Comparison of ENCODE assay signal across 8 mouse cellular contexts in the genomic region with DNA sequence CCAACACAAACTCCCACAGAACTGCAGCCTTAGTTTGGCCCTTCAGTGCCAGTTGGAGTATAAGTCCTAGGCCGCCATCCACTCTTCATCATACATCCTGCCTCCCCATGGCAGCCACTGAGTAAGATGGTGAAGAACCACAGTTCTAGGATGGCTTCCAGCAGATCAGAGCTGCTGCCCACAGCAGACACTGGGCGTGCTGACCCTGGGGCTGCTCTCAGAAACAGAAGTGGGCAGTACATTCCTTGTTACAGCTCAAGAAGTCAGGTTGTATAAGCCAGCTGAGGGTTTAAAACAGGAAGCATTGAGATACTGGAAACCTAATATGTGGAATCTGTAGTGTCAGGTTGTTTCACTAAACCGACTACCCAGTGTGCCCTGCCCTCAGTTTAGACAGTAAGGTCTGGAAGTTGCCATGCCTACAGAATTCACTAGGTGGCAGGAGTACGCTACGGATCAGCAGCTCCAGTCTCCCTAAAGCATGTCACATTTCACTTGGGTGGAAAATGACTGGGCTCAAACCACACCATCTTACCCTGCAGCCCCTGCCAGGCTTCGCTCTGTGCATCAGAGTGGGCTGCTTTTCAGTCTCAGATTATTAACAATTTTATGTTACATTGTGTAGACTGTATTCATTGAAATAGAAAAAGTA. TPM values are rescaled to one million over a fixed set of nuclear protein-coding genes. Genes with fewer than 3 reads are reported as not detected.
A peak's percentile ranks its signal among the peaks of the same experiment; 100 is the strongest.
DNase-seq lines count a peak whose midpoint lies in the region; ATAC-seq and TF ChIP-seq lines count a peak whose summit lies in the region.

No protein-coding gene starts in this region.

- no peak overlapping the region for H3ac ChIP-seq in C2C12 (ENCODE audit: control insufficient read depth, insufficient read length, low read depth)

- no peaks in the 10 kb centered on the region for H3K9me3 ChIP-seq in embryonic facial prominence, embryonic 12.5 days
- H3K9me3 ChIP-seq in heart, embryonic 14.5 days (ENCODE audit: control insufficient read depth, low read length): no peaks in the 10 kb centered on the region
- no peaks in the 10 kb centered on the region for H3K9me3 ChIP-seq in liver, embryonic 14.5 days (ENCODE audit: control insufficient read depth, low read length)
- no peaks in the 10 kb centered on the region for H3K9me3 ChIP-seq in neural tube, embryonic 13.5 days

- ATAC-seq in embryonic facial prominence, embryonic 12.5 days (ENCODE audit: insufficient number of reproducible peaks, insufficient read depth, low FRiP score, low TSS enrichment): peak; percentile 73
- ATAC-seq in heart, embryonic 14.5 days (ENCODE audit: insufficient number of reproducible peaks, insufficient read depth, low FRiP score, low read depth): peak; percentile 54
- ATAC-seq in liver, embryonic 14.5 days (ENCODE audit: insufficient read depth): peak; percentile 52; the same call in 1 of the 2 replicates
- ATAC-seq in neural tube, embryonic 13.5 days (ENCODE audit: low read depth): peak; percentile 82

- 47% methylated on average over 6 of the region's 6 CpGs for WGBS in embryonic facial prominence, embryonic 12.5 days
- WGBS in heart, embryonic 14.5 days: 44% methylated on average over 6 of the region's 6 CpGs
- 53% methylated on average over 6 of the region's 6 CpGs for WGBS in liver, embryonic 14.5 days (ENCODE audit: insufficient replicate concordance)
- WGBS in neural tube, embryonic 13.5 days: 53% methylated on average over 6 of the region's 6 CpGs

- no peak overlapping the region for H3K4me3 ChIP-seq in C2C12 (ENCODE audit: insufficient read depth, poor library complexity, severe bottlenecking)
- no peak overlapping the region for H3K4me3 ChIP-seq in embryonic facial prominence, embryonic 12.5 days
- no peak overlapping the region for H3K4me3 ChIP-seq in heart, embryonic 14.5 days (ENCODE audit: control insufficient read depth in 1 of 2, insufficient read depth in 1 of 2, low read depth in 1 of 2, low read length in 2 of 2)
- no peak overlapping the region for H3K4me3 ChIP-seq in liver, embryonic 14.5 days (ENCODE audit: insufficient read depth in 1 of 2, low read depth in 2 of 2, low read length in 2 of 2)
- H3K4me3 ChIP-seq in neural tube, embryonic 13.5 days: no peak overlapping the region

- H3K36me3 ChIP-seq in C2C12 (ENCODE audit: control insufficient read depth, insufficient read depth): peaks cover 73% of the 10 kb centered on the region
- peaks cover 88% of the 10 kb centered on the region for H3K36me3 ChIP-seq in embryonic facial prominence, embryonic 12.5 days
- peaks cover 96% of the 10 kb centered on the region for H3K36me3 ChIP-seq in heart, embryonic 14.5 days (ENCODE audit: control insufficient read depth, insufficient read depth, low read length)
- peaks cover 30% of the 10 kb centered on the region for H3K36me3 ChIP-seq in liver, embryonic 14.5 days (replicated peaks; ENCODE audit: control insufficient read depth, insufficient read depth, low read depth)
- peaks cover 89% of the 10 kb centered on the region for H3K36me3 ChIP-seq in neural tube, embryonic 13.5 days

- no peaks in the 10 kb centered on the region for H3K27me3 ChIP-seq in C2C12 (ENCODE audit: control insufficient read depth, insufficient read depth, insufficient read length)
- H3K27me3 ChIP-seq in embryonic facial prominence, embryonic 12.5 days: no peaks in the 10 kb centered on the region
- no peaks in the 10 kb centered on the region for H3K27me3 ChIP-seq in heart, embryonic 14.5 days (ENCODE audit: control insufficient read depth, insufficient read depth, low read length)
- no peaks in the 10 kb centered on the region for H3K27me3 ChIP-seq in liver, embryonic 14.5 days (ENCODE audit: control insufficient read depth, insufficient read depth, low read length)
- H3K27me3 ChIP-seq in neural tube, embryonic 13.5 days: no peaks in the 10 kb centered on the region

- no peaks in the 10 kb centered on the region for H3K4me1 ChIP-seq in embryonic facial prominence, embryonic 12.5 days
- H3K4me1 ChIP-seq in heart, embryonic 14.5 days (ENCODE audit: control insufficient read depth in 2 of 2, insufficient read depth in 2 of 2, low read length in 2 of 2): no peaks in the 10 kb centered on the region
- H3K4me1 ChIP-seq in liver, embryonic 14.5 days (replicated peaks; ENCODE audit: control insufficient read depth in 2 of 2, insufficient read depth in 2 of 2, low read length in 1 of 2): no peaks in the 10 kb centered on the region
- H3K4me1 ChIP-seq in neural tube, embryonic 13.5 days (replicated peaks): no peaks in the 10 kb centered on the region

- TF ChIP-seq EP300 in liver, embryonic 14.5 days (IDR thresholded peaks at IDR 0.05; ENCODE audit: low read depth): no peak

- no peak overlapping the region for H3K9ac ChIP-seq in embryonic facial prominence, embryonic 12.5 days
- no peak overlapping the region for H3K9ac ChIP-seq in heart, embryonic 14.5 days (ENCODE audit: low read length)
- H3K9ac ChIP-seq in liver, embryonic 14.5 days (replicated peaks): no peak overlapping the region
- no peak overlapping the region for H3K9ac ChIP-seq in neural tube, embryonic 13.5 days

- no peaks in the 10 kb centered on the region for H3K79me2 ChIP-seq in C2C12 (ENCODE audit: control insufficient read depth, insufficient read depth)

- peak; percentile 79 for DNase-seq in adrenal gland, postnatal 14 days
- DNase-seq in kidney, postnatal 14 days: peak; percentile 80
- peak in 2 of 3 experiments; percentile 24 to 36 for DNase-seq in liver, embryonic 14.5 days (ENCODE audit: low read depth in 3 of 3, low spot score in 3 of 3)
- DNase-seq in thymus, adult 18-20 months: peak; percentile 18 to 35

- no peaks in the 10 kb centered on the region for H3K79me3 ChIP-seq in C2C12 (ENCODE audit: low read depth)

- no peak overlapping the region for H3K4me2 ChIP-seq in embryonic facial prominence, embryonic 12.5 days (replicated peaks)
- no peak overlapping the region for H3K4me2 ChIP-seq in heart, embryonic 14.5 days (ENCODE audit: low read length)
- H3K4me2 ChIP-seq in liver, embryonic 14.5 days (ENCODE audit: low read depth): no peak overlapping the region
- H3K4me2 ChIP-seq in neural tube, embryonic 13.5 days: no peak overlapping the region

- no peak overlapping the region for H3K27ac ChIP-seq in embryonic facial prominence, embryonic 12.5 days
- H3K27ac ChIP-seq in heart, embryonic 14.5 days (replicated peaks in 1 of 2; ENCODE audit: control insufficient read depth in 1 of 2, insufficient read depth in 1 of 2, low read depth in 2 of 2, low read length in 2 of 2): no peak overlapping the region
- no peak overlapping the region for H3K27ac ChIP-seq in liver, embryonic 14.5 days
- no peak overlapping the region for H3K27ac ChIP-seq in neural tube, embryonic 13.5 days (replicated peaks)

- TF ChIP-seq CTCF in C2C12 (IDR thresholded peaks at IDR 0.05; ENCODE audit: control insufficient read depth, insufficient read depth, insufficient read length): peak; percentile 77
- peak; percentile 81 for TF ChIP-seq CTCF in liver, embryonic 14.5 days (IDR thresholded peaks at IDR 0.05; ENCODE audit: low read depth)

TF ChIP-seq in C2C12, 6 proteins besides CTCF, POLR2A, EP300 and RAD21:
- TF ChIP-seq MYOD1 (IDR thresholded peaks at IDR 0.05; ENCODE audit: control insufficient read depth, insufficient read length, low read depth): no peak
- TF ChIP-seq MAX (IDR thresholded peaks at IDR 0.05): peak; percentile 55
- TF ChIP-seq USF1 (IDR thresholded peaks at IDR 0.05; ENCODE audit: low read depth): no peak
- no peak for TF ChIP-seq CEBPB (IDR thresholded peaks at IDR 0.05; ENCODE audit: low read depth)
TF ChIP-seq in C2C12: peak in this region for 1.

RNA-seq across cellular contexts. Expression of gene Angel2, which starts 19.3 kb away (rescaled TPM):
- 14.2 TPM for polyA plus RNA-seq in C2C12 (2012; fragmentation: generic; extraction: Trizol)
- total RNA-seq in adrenal gland, postnatal 14 days (2021): 46.6 and 46.7 TPM in 2 replicates
- 55.5 and 58.5 TPM in 2 replicates for polyA plus RNA-seq in embryonic facial prominence, embryonic 12.5 days (2016; fragmentation: Nextera tagmentation; extraction: Ambion mirVana)
- polyA plus RNA-seq in heart, embryonic 14.5 days (2014; fragmentation: Nextera tagmentation; extraction: Ambion mirVana): 28.6 and 35.4 TPM in 2 replicates
- polyA plus RNA-seq in liver, embryonic 14.5 days (2012; rRNA removed): 8.2 and 11.8 TPM in 2 replicates
- polyA plus RNA-seq in liver, embryonic 14.5 days (2014; fragmentation: Nextera tagmentation; extraction: Ambion mirVana): 15.1 and 15.3 TPM in 2 replicates
- polyA plus RNA-seq in neural tube, embryonic 13.5 days (2015; fragmentation: Nextera tagmentation; extraction: Ambion mirVana): 51.4 and 63.2 TPM in 2 replicates

RNA-seq across cellular contexts. Expression of gene Rps6kc1, which starts 32.7 kb away (rescaled TPM):
- 13.1 TPM for polyA plus RNA-seq in C2C12 (2012; fragmentation: generic; extraction: Trizol)
- total RNA-seq in adrenal gland, postnatal 14 days (2021): 23.8 and 27.9 TPM in 2 replicates
- 19.5 and 21.1 TPM in 2 replicates for polyA plus RNA-seq in embryonic facial prominence, embryonic 12.5 days (2016; fragmentation: Nextera tagmentation; extraction: Ambion mirVana)
- 10.7 and 10.8 TPM in 2 replicates for polyA plus RNA-seq in heart, embryonic 14.5 days (2014; fragmentation: Nextera tagmentation; extraction: Ambion mirVana)
- 1.5 and 1.9 TPM in 2 replicates for polyA plus RNA-seq in liver, embryonic 14.5 days (2012; rRNA removed)
- polyA plus RNA-seq in liver, embryonic 14.5 days (2014; fragmentation: Nextera tagmentation; extraction: Ambion mirVana): 3.5 and 3.6 TPM in 2 replicates
- polyA plus RNA-seq in neural tube, embryonic 13.5 days (2015; fragmentation: Nextera tagmentation; extraction: Ambion mirVana): 26.9 and 28.4 TPM in 2 replicates

RNA-seq across cellular contexts. Expression of gene Vash2, which starts 34.9 kb away (rescaled TPM):
- polyA plus RNA-seq in C2C12 (2012; fragmentation: generic; extraction: Trizol): 15.6 TPM
- total RNA-seq in adrenal gland, postnatal 14 days (2021): 0.48 and 1.2 TPM in 2 replicates
- 77.9 and 82.5 TPM in 2 replicates for polyA plus RNA-seq in embryonic facial prominence, embryonic 12.5 days (2016; fragmentation: Nextera tagmentation; extraction: Ambion mirVana)
- polyA plus RNA-seq in heart, embryonic 14.5 days (2014; fragmentation: Nextera tagmentation; extraction: Ambion mirVana): 60.7 and 63.4 TPM in 2 replicates
- polyA plus RNA-seq in liver, embryonic 14.5 days (2012; rRNA removed): 0.40 and 0.52 TPM in 2 replicates
- polyA plus RNA-seq in liver, embryonic 14.5 days (2014; fragmentation: Nextera tagmentation; extraction: Ambion mirVana): 0.39 and 0.81 TPM in 2 replicates
- 90.3 and 94.0 TPM in 2 replicates for polyA plus RNA-seq in neural tube, embryonic 13.5 days (2015; fragmentation: Nextera tagmentation; extraction: Ambion mirVana)

Comparison
In these comparisons a context has a peak if more than half of its experiments do, and no peak if none do; other contexts are left out.
1. DNase-seq: peak in every context shown above with its lines; median percentile 80 in kidney, postnatal 14 days; 79 in adrenal gland, postnatal 14 days; 30 in liver, embryonic 14.5 days; 26 in thymus, adult 18-20 months.